6 mouse cellular contexts compared by ENCODE assay signal in the genomic region with DNA sequence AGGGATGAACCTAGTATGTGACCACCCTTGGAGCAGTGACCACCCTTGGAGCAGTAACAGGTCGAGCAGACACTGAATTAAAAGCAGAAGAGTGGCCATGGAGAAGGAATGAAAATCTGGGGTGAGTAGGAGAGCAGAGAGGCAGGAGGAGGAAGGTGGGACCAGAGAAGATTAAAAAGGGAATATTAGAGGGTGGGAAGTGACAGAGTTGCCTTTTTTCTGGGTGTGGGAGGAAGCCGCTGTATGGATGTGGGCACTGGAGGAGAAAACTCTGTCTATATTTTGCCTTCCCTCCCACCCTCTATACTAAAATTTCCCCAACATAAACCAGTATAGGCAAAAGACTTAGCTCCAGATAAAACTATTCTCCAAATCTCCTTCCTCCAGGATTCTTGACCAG. TPM values are rescaled to one million over a fixed set of nuclear protein-coding genes. Genes with fewer than 3 reads are reported as not detected.
"Had no signal": no experiment of that assay in that cellular context is flagged by ENCODE, and none has a peak within 500 bp of the region (broad histone marks: within the 10 kb centered on the region; RNA-seq: fewer than 3 reads in every experiment).

No protein-coding gene starts in this region.

- DNase-seq: kidney, adult 2 months; spleen, adult 18-20 months had no signal

RNA-seq across cellular contexts. Expression of gene Olfr464, which starts 0.5 kb away (rescaled TPM):
- total RNA-seq: layer of hippocampus, adult 8-10 months; layer of hippocampus, postnatal 14 days; megakaryocyte, adult 5-6 weeks had no signal

RNA-seq across cellular contexts. Expression of gene Olfr463, which starts 23.1 kb away (rescaled TPM):
- total RNA-seq: layer of hippocampus, adult 8-10 months; layer of hippocampus, postnatal 14 days; left cerebral cortex, adult 8-10 months; megakaryocyte, adult 5-6 weeks had no signal

RNA-seq across cellular contexts. Expression of gene Olfr462, which starts 28.2 kb away (rescaled TPM):
- total RNA-seq: layer of hippocampus, adult 8-10 months; layer of hippocampus, postnatal 14 days; left cerebral cortex, adult 8-10 months; megakaryocyte, adult 5-6 weeks had no signal
